Mouse (Mus musculus) left cerebral cortex, postnatal 25 days (tissue): ENCODE measurements around the gene Fzd5. TPM values are rescaled to one million over a fixed set of nuclear protein-coding genes. Genes with fewer than 3 reads are reported as not detected.
A peak's percentile ranks its signal among the peaks of the same experiment; 100 is the strongest.

Experiments used
- DNase-seq, 2 experiments: peaks; one replicate each; pipeline ENCODE4 v3.0.0; 2022; ENCODE audit warnings: low spot score in 2 of 2, mixed read lengths in 1 of 2
- intact Hi-C: fragments of 180-260 bp; cut with DNase I; formaldehyde crosslinking; loops from one replicate; pipeline ENCODE4 v1.15.1; 2025
- total RNA-seq, 2 experiments: library from RNA; stranded (reverse); gene quantifications; 2 replicates each; pipeline ENCODE4 v1.2.3; 2021

The Fzd5 gene
- total RNA-seq, 2 experiments from 2014 or later, result 1.0 to 1.2 TPM

GRCm38 (mm10) chr1:64734771-64735750 lies 2.5 kb downstream of the Fzd5 start:
- intact Hi-C loops, result loop anchor here (5.0 kb wide), 2 partner anchors 57 to 262 kb away; no protein-coding TSS in a partner anchor
- DNase-seq, result no peak

DNA sequence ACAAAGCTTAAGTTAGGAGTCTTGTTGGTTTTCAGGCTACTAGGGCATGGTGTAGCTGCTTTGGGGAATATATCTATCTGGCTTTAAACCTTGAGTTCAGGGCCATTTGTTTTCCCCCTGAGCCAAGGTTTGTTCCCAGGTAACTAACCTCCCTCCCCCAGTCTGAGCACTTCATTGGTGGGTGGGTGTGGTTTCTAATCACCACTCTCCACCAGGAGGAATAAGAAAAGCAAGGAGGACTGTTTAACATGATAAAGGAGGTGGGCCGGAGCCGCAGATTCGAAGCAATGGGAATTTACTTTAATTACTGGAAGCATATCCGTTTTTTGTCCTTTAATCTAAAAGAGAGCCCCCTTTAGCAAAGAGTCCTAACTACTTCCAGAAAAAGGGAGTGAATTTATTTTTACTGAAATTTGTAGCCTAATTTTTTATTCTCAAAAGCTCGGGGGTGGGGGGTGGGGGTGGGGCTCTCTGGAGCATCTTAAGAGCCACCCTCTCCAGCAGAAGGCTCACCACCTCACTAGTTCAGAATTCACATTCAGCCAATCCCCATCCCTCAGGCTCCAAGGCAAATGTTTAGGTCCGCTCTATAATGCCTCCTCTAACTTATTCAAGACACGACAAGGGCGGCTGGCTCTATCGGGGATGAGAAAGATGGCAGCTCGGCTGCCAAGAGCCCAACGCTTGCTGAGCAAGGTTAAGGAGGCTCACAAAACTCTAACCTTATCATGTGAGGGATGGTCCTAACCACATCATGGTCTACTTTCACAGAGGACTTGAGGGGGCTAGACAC lies 3.9 kb downstream of the Fzd5 start:
- DNase-seq, result no peak
- intact Hi-C loops, result no loop called here

GRCm38 (mm10) chr1:64732637-64733200 lies 4.8 kb downstream of the Fzd5 start:
- intact Hi-C loops, result no loop called here

DNA sequence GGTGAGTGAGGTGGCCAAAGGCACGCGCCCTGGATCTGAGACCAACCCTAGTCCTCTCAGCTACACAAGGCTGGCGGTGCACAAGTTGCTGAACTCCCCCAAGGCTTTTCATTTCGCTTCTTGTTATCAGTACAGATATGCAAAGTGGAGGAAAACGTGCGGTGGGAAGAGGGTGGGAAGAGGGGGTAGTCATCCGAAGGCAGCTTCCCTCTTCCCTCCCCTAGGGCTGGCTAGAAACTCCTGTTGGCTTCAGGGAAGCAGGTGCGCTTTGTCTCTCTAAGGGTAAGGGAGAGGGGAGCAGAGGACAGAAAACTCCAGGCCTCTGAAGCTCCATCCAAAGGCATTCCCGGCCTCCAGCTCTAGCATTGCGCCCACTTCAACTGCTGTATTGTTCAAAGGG lies 5.4 kb downstream of the Fzd5 start:
- intact Hi-C loops, result no loop called here
- no peak for DNase-seq

More at GRCm38 (mm10) chr1:64732637-64733200, 4.8 kb downstream of the Fzd5 start:
- no peak for DNase-seq

- intact Hi-C loops, result no loop called here
- no peak for DNase-seq
Measured at GRCm38 (mm10) chr1:64731341-64732020, 6.1 kb downstream of the Fzd5 start.

GRCm38 (mm10) chr1:64730046-64730445 lies 7.5 kb downstream of the Fzd5 start:
- intact Hi-C loops, result no loop called here
- no peak for DNase-seq

GRCm38 (mm10) chr1:64721034-64721587 lies 16.4 kb downstream of the Fzd5 start:
- intact Hi-C loops, result no loop called here
- DNase-seq, result no peak

GRCm38 (mm10) chr1:64717504-64717903 lies 20.0 kb downstream of the Fzd5 start:
- DNase-seq, result peak in 1 of 2 experiments; percentile 73

DNA sequence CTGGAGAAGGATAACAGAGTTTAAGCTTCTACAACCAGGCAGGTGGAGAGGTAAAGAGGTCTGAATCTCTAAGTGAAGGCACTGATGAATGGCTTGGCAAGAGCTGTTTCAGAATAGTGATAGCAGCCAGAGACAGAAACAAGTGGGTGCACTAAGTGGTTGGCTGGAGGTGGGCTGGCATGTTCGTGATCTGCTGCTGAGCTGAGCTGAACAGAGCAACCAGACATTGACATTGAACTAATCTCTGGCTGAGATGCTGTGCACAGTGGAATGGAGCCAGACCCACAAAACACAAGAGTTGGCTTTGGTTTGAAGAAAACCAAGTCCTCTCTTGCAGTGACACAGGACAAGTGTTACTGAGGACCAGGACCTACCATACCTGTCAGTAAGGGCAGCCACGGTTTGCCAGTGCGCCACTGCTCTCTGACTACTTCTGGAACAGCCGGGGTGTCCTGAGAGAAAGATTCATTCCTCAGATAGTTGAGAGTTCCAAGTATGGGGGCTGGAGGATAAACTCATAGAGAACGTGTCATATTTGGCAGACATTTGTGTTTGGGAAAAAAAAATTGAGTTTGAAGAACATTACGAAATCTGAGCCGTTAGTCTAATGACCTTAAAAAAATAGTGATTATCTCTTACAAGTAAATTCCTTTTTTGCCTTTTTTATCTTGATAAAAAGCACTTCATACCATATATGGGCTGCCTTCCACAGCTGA lies 20.8 kb downstream of the Fzd5 start:
- peak in 1 of 2 experiments; percentile 39 for DNase-seq
- intact Hi-C loops, result loop anchor here (2.0 to 5.0 kb wide), 3 partner anchors 201 to 294 kb away; no protein-coding TSS in a partner anchor

More at GRCm38 (mm10) chr1:64717504-64717903, 20.0 kb downstream of the Fzd5 start:
- intact Hi-C loops, result loop anchor here (2.0 to 5.0 kb wide), 3 partner anchors 200 to 293 kb away; no protein-coding TSS in a partner anchor

- intact Hi-C loops, result loop anchor here (5.0 kb wide), 2 partner anchors 202 to 272 kb away; no protein-coding TSS in a partner anchor
Measured at GRCm38 (mm10) chr1:64715458-64715857, 22.1 kb downstream of the Fzd5 start.

GRCm38 (mm10) chr1:64712006-64712760 lies 25.4 kb downstream of the Fzd5 start:
- intact Hi-C loops, result loop anchor here (5.0 kb wide), 1 partner anchor 1055 kb away; no protein-coding TSS in a partner anchor
- no peak for DNase-seq

More at GRCm38 (mm10) chr1:64715458-64715857, 22.1 kb downstream of the Fzd5 start:
- DNase-seq, result no peak

GRCm38 (mm10) chr1:64709891-64710290 lies 27.7 kb downstream of the Fzd5 start:
- DNase-seq, result peak in 1 of 2 experiments; percentile 43
- intact Hi-C loops, result loop anchor here (1.0 to 5.0 kb wide), 3 partner anchors 93 to 1053 kb away; partner anchors contain the start of gene Mettl21a

DNA sequence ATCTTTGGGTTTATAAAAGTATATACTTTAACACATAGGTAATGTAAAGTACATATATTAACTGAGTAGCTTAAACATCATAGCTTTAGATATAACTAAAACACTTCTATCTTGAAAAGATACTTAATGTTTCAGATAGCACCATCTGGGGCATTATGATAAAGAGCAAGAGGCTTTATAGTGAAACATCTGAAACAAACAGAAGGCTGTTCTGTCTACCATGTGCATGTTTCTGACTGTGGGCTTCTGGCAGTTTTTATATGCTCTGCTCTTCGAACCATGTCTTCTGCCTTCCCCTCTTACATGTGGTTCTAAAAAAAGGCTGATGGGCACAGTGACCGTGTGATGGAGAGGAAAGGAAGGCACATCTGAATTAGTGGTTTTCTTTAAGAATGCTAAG lies 30.9 kb downstream of the Fzd5 start:
- intact Hi-C loops, result loop anchor here (5.0 kb wide), 1 partner anchor 1039 kb away; no protein-coding TSS in a partner anchor

DNA sequence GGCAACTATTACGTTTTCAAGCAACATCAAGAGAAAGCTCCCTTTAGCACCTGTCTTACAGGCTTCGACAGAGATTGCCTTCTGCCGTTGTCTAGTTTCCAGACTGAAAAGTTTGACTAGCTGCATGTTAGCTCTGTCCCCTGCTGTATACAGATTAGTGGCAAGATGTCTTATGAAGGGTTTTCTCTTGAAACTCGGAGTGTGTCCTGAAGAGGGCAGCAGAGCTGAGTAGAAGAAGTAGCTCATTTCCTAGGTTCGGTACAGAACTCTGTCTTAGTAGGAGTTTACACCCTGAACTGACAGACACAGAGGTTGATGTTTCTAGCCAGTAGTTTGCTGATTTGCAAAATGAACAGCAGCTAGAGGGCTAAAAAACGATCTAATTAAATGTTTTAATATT lies 32.3 kb downstream of the Fzd5 start:
- DNase-seq, result peak; percentile 65 to 84
- intact Hi-C loops, result loop anchor here (5.0 kb wide), 1 partner anchor 1038 kb away; no protein-coding TSS in a partner anchor

More for the DNA sequence above, 30.9 kb downstream of the Fzd5 start:
- DNase-seq, result no peak

DNA sequence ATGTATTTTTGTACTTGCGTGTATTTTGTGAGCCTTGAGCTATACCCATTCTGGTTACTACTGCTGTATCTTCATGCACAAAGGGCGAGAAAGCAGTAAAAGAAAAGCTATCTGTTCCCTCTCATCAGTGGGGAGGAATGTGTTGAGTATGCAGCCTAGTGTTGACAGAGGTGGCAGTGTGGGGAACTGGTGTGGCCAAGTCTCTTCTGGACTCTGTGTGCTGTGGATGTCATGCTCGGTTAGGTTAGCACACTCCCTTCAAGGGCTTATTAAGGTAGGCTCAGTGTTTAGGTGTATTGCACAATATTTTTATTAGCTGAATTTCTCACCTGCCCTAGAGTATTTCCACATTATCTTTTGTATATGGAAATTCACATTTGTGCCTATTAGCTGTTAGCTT lies 35.8 kb downstream of the Fzd5 start:
- intact Hi-C loops, result no loop called here

GRCm38 (mm10) chr1:64695156-64695555 lies 42.4 kb downstream of the Fzd5 start:
- DNase-seq, result no peak
- intact Hi-C loops, result loop anchor here (10.0 kb wide), 2 partner anchors 230 to 960 kb away; partner anchors contain the start of genes Fastkd2 and Mdh1b

More for the DNA sequence above, 35.8 kb downstream of the Fzd5 start:
- no peak for DNase-seq

GRCm38 (mm10) chr1:64691581-64691980 lies 46.0 kb downstream of the Fzd5 start:
- no peak for DNase-seq
- intact Hi-C loops, result loop anchor here (2.0 to 10.0 kb wide), 3 partner anchors 159 to 957 kb away; partner anchors contain the start of genes Creb1, Fastkd2 and Mdh1b
